Mouse (Mus musculus): ENCODE data around the gene Sla2.

- no peak for TF ChIP-seq CTCF (IDR thresholded peaks at IDR 0.05)
- no peak for TF ChIP-seq EP300 (IDR thresholded peaks at IDR 0.05)
Measured at GRCm38 (mm10) chr2:156898374-156898773, 11.4 kb upstream of the Sla2 start.

Data from lung, postnatal 0 days (tissue).